Mouse (Mus musculus) right cerebral cortex, postnatal 36 days (tissue): ENCODE measurements at regions not wholly inside any gene's neighbourhood (a gene's known extent, or its start where the extent isn't known, plus 50 kb on each side); places are given as distances from the start of the nearest gene placed in this dataset.
A peak's percentile ranks its signal among the peaks of the same experiment; 100 is the strongest.

Experiments
- DNase-seq, 2 experiments: peaks; one replicate each; pipeline ENCODE4 v3.0.0; 2022; ENCODE audit warnings: low spot score in 2 of 2, mixed read lengths in 1 of 2

- no peak for DNase-seq
Observed at GRCm38 (mm10) chr8:102575523-102575922, 209.9 kb downstream of the Cdh11 start.

GRCm38 (mm10) chr8:102567779-102568178 lies 217.7 kb downstream of the Cdh11 start:
- DNase-seq, result no peak

- no peak for DNase-seq
Observed at GRCm38 (mm10) chr8:102554213-102554612, 231.2 kb downstream of the Cdh11 start.

- peak; percentile 4 to 6 for DNase-seq
Observed at GRCm38 (mm10) chr8:102553348-102553935, 232.0 kb downstream of the Cdh11 start.

GRCm38 (mm10) chr8:102538886-102539285 lies 246.6 kb downstream of the Cdh11 start:
- no peak for DNase-seq

- DNase-seq, result no peak
Observed at GRCm38 (mm10) chr8:102538068-102538467, 247.4 kb downstream of the Cdh11 start.

- no peak for DNase-seq
Observed at GRCm38 (mm10) chr8:102518446-102518845, 267.0 kb downstream of the Cdh11 start.

- no peak for DNase-seq
Observed at GRCm38 (mm10) chr8:102515748-102516147, 269.7 kb downstream of the Cdh11 start.

GRCm38 (mm10) chr8:102514805-102515424 lies 270.5 kb downstream of the Cdh11 start:
- no peak for DNase-seq

GRCm38 (mm10) chr8:102500751-102501150 lies 284.7 kb downstream of the Cdh11 start:
- DNase-seq, result no peak

GRCm38 (mm10) chr8:102500202-102500601 lies 285.2 kb downstream of the Cdh11 start:
- DNase-seq, result no peak

- DNase-seq, result no peak
Observed at GRCm38 (mm10) chr8:102499091-102499490, 286.4 kb downstream of the Cdh11 start.

- DNase-seq, result no peak
Observed at GRCm38 (mm10) chr8:102497160-102497559, 288.3 kb downstream of the Cdh11 start.

- no peak for DNase-seq
Observed at GRCm38 (mm10) chr8:102496698-102497097, 288.7 kb downstream of the Cdh11 start.

GRCm38 (mm10) chr8:102496021-102496420 lies 289.4 kb downstream of the Cdh11 start:
- DNase-seq, result no peak

- no peak for DNase-seq
Observed at GRCm38 (mm10) chr8:102491015-102491414, 294.4 kb downstream of the Cdh11 start.

GRCm38 (mm10) chr8:102488284-102488683 lies 297.2 kb downstream of the Cdh11 start:
- DNase-seq, result no peak

GRCm38 (mm10) chr8:102487796-102488195 lies 297.6 kb downstream of the Cdh11 start:
- DNase-seq, result peak; percentile 59 to 79

- no peak for DNase-seq
Observed at GRCm38 (mm10) chr8:102475166-102475802, 310.2 kb downstream of the Cdh11 start.

- DNase-seq, result no peak
Observed at GRCm38 (mm10) chr8:102474192-102474591, 311.2 kb downstream of the Cdh11 start.

- no peak for DNase-seq
Observed at GRCm38 (mm10) chr8:102471352-102471751, 314.1 kb downstream of the Cdh11 start.

- no peak for DNase-seq
Observed at GRCm38 (mm10) chr8:102462601-102463000, 322.8 kb downstream of the Cdh11 start.

- DNase-seq, result no peak
Observed at GRCm38 (mm10) chr8:102443006-102443405, 342.4 kb downstream of the Cdh11 start.
